Comparison of ENCODE assay signal across 23 mouse cellular contexts in genomic region chr11:101615380-101615779, GRCm38 (mm10). TPM values are rescaled to one million over a fixed set of nuclear protein-coding genes. Genes with fewer than 3 reads are reported as not detected.
"Had no signal": no experiment of that assay in that cellular context is flagged by ENCODE, and none has a peak within 500 bp of the region (broad histone marks: within the 10 kb centered on the region; RNA-seq: fewer than 3 reads in every experiment).

No protein-coding gene starts in this region.

- ATAC-seq: intestine, embryonic 15.5 days; lung, postnatal 0 days; midbrain, embryonic 15.5 days had no signal

- H3K9ac ChIP-seq: intestine, embryonic 15.5 days; limb, embryonic 13.5 days; midbrain, embryonic 15.5 days; neural tube, embryonic 13.5 days had no signal

- H3K36me3 ChIP-seq: intestine, embryonic 15.5 days; limb, embryonic 13.5 days; midbrain, embryonic 10.5 days; midbrain, embryonic 15.5 days; neural tube, embryonic 13.5 days had no signal

- H3K27ac ChIP-seq: intestine, embryonic 15.5 days; left cerebral cortex, adult 2 months; limb, embryonic 13.5 days; midbrain, embryonic 10.5 days; midbrain, embryonic 15.5 days; neural tube, embryonic 13.5 days had no signal

- H3K27me3 ChIP-seq: intestine, embryonic 15.5 days; limb, embryonic 13.5 days; midbrain, embryonic 15.5 days; neural tube, embryonic 13.5 days had no signal

- DNase-seq: kidney, adult 18-20 months; kidney, postnatal 10 days; kidney, postnatal 4 days; lung, adult 2 months; lung, postnatal 4 days; retina, postnatal 1 day; right cerebral cortex, postnatal 4 days; spleen, adult 18-20 months; thymus, adult 18-20 months; thymus, postnatal 14 days had no signal

- H3K9me3 ChIP-seq: intestine, embryonic 15.5 days; limb, embryonic 13.5 days; midbrain, embryonic 10.5 days; midbrain, embryonic 15.5 days; neural tube, embryonic 13.5 days had no signal

- H3K4me3 ChIP-seq: intestine, embryonic 15.5 days; left cerebral cortex, adult 2 months; limb, embryonic 13.5 days; midbrain, embryonic 10.5 days; midbrain, embryonic 15.5 days; neural tube, embryonic 13.5 days had no signal

- H3K4me2 ChIP-seq: intestine, embryonic 15.5 days; limb, embryonic 13.5 days; midbrain, embryonic 15.5 days; neural tube, embryonic 13.5 days had no signal

RNA-seq across cellular contexts. Expression of gene Gm11634, which starts 16.3 kb away (rescaled TPM):
- total RNA-seq: layer of hippocampus, adult 8-10 months; layer of hippocampus, postnatal 25 days; left cerebral cortex, adult 2 months; left cerebral cortex, postnatal 36 days; megakaryocyte, adult 5-6 weeks had no signal
- polyA plus RNA-seq: intestine, embryonic 15.5 days; kidney, embryonic 14.5 days; limb, embryonic 13.5 days; lung, adult 2 months; lung, postnatal 0 days; midbrain, embryonic 15.5 days; neural tube, embryonic 13.5 days; stomach, embryonic 14.5 days had no signal
